Mouse (Mus musculus): Measurements from ENCODE around the gene Ccdc169.

DNA sequence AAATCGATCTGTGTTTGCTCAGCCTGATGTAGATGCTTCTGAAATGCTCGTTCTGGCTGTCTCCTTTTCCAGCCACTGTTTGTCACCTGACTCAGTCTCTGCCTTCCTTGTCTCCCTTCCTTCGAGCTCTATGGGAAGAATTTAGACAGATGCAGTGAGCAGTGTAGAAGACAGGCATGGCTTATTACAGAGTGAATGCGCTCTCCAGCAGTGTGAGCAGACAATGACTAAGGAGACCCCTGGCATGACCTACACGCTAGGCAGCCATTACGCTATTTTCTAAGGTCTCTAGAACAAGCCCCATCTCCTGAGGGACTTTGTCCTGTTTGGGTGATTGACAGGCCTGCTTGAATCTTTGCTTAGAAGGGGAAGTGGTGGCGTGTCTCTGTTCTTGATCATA, 24.0 kb downstream of the Ccdc169 start:
- TF ChIP-seq GATA1 (IDR thresholded peaks at IDR 0.05; ENCODE audit: borderline replicate concordance, low read length) (no peak), FLI1 (IDR thresholded peaks at IDR 0.05; ENCODE audit: low read length) (no peak)

Measured in megakaryocyte, embryonic 14.5 days (primary cell).